ENCODE assay signal across 26 mouse cellular contexts in the genomic region with DNA sequence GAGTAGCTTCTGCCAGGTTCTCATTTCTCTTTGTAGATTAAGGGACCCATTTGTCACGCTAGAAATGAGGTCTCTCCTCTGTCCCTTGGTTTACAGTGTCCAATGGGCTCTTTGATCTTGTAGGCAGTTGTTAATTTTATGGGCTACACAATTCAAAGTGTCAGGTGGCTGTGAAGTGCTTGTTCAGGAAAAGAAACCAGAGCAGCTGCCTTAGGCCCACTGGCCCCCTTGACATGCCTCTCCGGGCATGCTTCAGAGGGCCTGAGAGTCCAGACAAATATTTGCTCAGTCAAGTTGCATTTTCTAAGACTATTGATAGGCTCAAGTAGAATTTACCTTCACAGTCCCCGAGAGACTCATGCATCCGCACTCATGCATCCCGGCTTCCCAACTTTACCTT.
DNase-seq lines count a peak whose midpoint lies in the region; ATAC-seq lines count a peak whose summit lies in the region.
"Had no signal": no experiment of that assay in that cellular context is flagged by ENCODE, and none has a peak within 500 bp of the region (broad histone marks: within the 10 kb centered on the region; RNA-seq: fewer than 3 reads in every experiment).

No protein-coding gene starts in this region.

- intact Hi-C loops in heart, postnatal 14 days (cut with DNase I): no loop called here

- 0 out of 2 replicates have a peak overlapping the region, but pooled peaks have one; percentile 45 for H3K27ac ChIP-seq in kidney, embryonic 16.5 days (ENCODE audit: low read length)
- H3K27ac ChIP-seq in midbrain, embryonic 10.5 days (replicated peaks): peak overlapping the region; percentile 17; the same call in 1 of the 2 replicates
- no peak overlapping the region for H3K27ac ChIP-seq in midbrain, embryonic 11.5 days (ENCODE audit: low read depth, low read length)
- H3K27ac ChIP-seq: heart, adult 2 months; heart, embryonic 13.5 days; hindbrain, postnatal 0 days; liver, embryonic 12.5 days; midbrain, embryonic 13.5 days; neural tube, embryonic 13.5 days had no signal

- 0 out of 2 replicates have a peak overlapping the region, but pooled peaks have one; percentile 3 for H3K4me2 ChIP-seq in kidney, embryonic 16.5 days (replicated peaks; ENCODE audit: low read depth, low read length)
- H3K4me2 ChIP-seq in midbrain, embryonic 11.5 days: no peak overlapping the region
- H3K4me2 ChIP-seq: heart, embryonic 13.5 days; liver, embryonic 12.5 days; midbrain, embryonic 13.5 days; neural tube, embryonic 13.5 days had no signal

- no peak overlapping the region for H3K9ac ChIP-seq in kidney, embryonic 16.5 days (replicated peaks; ENCODE audit: low read length)
- no peak overlapping the region for H3K9ac ChIP-seq in midbrain, embryonic 11.5 days (ENCODE audit: low read length)
- H3K9ac ChIP-seq: heart, embryonic 13.5 days; liver, embryonic 12.5 days; liver, postnatal 0 days; midbrain, embryonic 13.5 days; neural tube, embryonic 13.5 days had no signal

- 16% methylated on average over 5 of the region's 5 CpGs for WGBS in kidney, embryonic 16.5 days
- WGBS in midbrain, embryonic 10.5 days: 83% methylated on average over 5 of the region's 5 CpGs
- 78% methylated on average over 5 of the region's 5 CpGs for WGBS in midbrain, embryonic 11.5 days

- no peak overlapping the region for H3K4me3 ChIP-seq in kidney, embryonic 16.5 days (ENCODE audit: low read length)
- no peak overlapping the region for H3K4me3 ChIP-seq in midbrain, embryonic 10.5 days
- no peak overlapping the region for H3K4me3 ChIP-seq in midbrain, embryonic 11.5 days (ENCODE audit: low read depth, low read length)
- H3K4me3 ChIP-seq: erythroblast, embryonic 14.5 days; heart, adult 2 months; heart, embryonic 13.5 days; liver, embryonic 12.5 days; midbrain, embryonic 13.5 days; neural tube, embryonic 13.5 days had no signal

- peaks cover 6% of the 10 kb centered on the region for H3K4me1 ChIP-seq in kidney, embryonic 16.5 days (ENCODE audit: insufficient read depth, low read length)
- H3K4me1 ChIP-seq in midbrain, embryonic 10.5 days: peaks cover 15% of the 10 kb centered on the region
- H3K4me1 ChIP-seq in midbrain, embryonic 11.5 days (ENCODE audit: control insufficient read depth, insufficient read depth, low read length): no peaks in the 10 kb centered on the region
- H3K4me1 ChIP-seq: liver, embryonic 12.5 days; midbrain, embryonic 13.5 days had no signal

- H3K27me3 ChIP-seq in kidney, embryonic 16.5 days (ENCODE audit: insufficient read depth, low read length): no peaks in the 10 kb centered on the region
- H3K27me3 ChIP-seq in midbrain, embryonic 10.5 days (ENCODE audit: low read depth, poor library complexity, severe bottlenecking): no peaks in the 10 kb centered on the region; the same call in none of the 2 replicates
- H3K27me3 ChIP-seq in midbrain, embryonic 11.5 days (ENCODE audit: control insufficient read depth, insufficient read depth, low read length): no peaks in the 10 kb centered on the region
- H3K27me3 ChIP-seq: CH12.LX; midbrain, embryonic 13.5 days; neural tube, embryonic 13.5 days had no signal

- H3K9me3 ChIP-seq in kidney, embryonic 16.5 days (ENCODE audit: low read length): no peaks in the 10 kb centered on the region
- 0 out of 2 replicates have a peak, but pooled peaks cover 2% of the 10 kb centered on the region for H3K9me3 ChIP-seq in midbrain, embryonic 10.5 days (replicated peaks)
- no peaks in the 10 kb centered on the region for H3K9me3 ChIP-seq in midbrain, embryonic 11.5 days (ENCODE audit: control insufficient read depth, low read length)
- H3K9me3 ChIP-seq: liver, embryonic 12.5 days; midbrain, embryonic 13.5 days; neural tube, embryonic 13.5 days had no signal

- no peaks in the 10 kb centered on the region for H3K36me3 ChIP-seq in kidney, embryonic 16.5 days (ENCODE audit: insufficient read depth, low read length)
- no peaks in the 10 kb centered on the region for H3K36me3 ChIP-seq in midbrain, embryonic 10.5 days
- no peaks in the 10 kb centered on the region for H3K36me3 ChIP-seq in midbrain, embryonic 11.5 days (ENCODE audit: control insufficient read depth, insufficient read depth, low read length)
- H3K36me3 ChIP-seq: heart, embryonic 13.5 days; liver, embryonic 12.5 days; midbrain, embryonic 13.5 days; neural tube, embryonic 13.5 days had no signal

- ATAC-seq in kidney, embryonic 16.5 days (ENCODE audit: low FRiP score, low TSS enrichment): peak; percentile 87
- no peak for ATAC-seq in midbrain, embryonic 11.5 days (ENCODE audit: low FRiP score)
- ATAC-seq: activated CD4-positive, CD25-positive, alpha-beta regulatory T cell, adult 4 months; forebrain, embryonic 16.5 days; hindbrain, postnatal 0 days; intestine, embryonic 16.5 days; liver, embryonic 12.5 days; liver, postnatal 0 days; midbrain, embryonic 13.5 days had no signal

- DNase-seq in embryo, embryonic 10.5 days (ENCODE audit: low spot score): peak; percentile 46
- DNase-seq in embryo, embryonic 10 days (ENCODE audit: low spot score): no peak
- DNase-seq in kidney, adult 11 months: no peak
- no peak for DNase-seq in midbrain, embryonic 10.5 days (ENCODE audit: low spot score)
- DNase-seq in midbrain, embryonic 11.5 days (ENCODE audit: low spot score, missing footprints): no peak
- DNase-seq in mesoderm, embryonic 11.5 days (ENCODE audit: low read depth, low spot score): peak; percentile 59
- DNase-seq in heart, postnatal 14 days: no peak
- DNase-seq: adrenal gland, adult 8-10 months; cerebellum, adult 2 months; cerebellum, postnatal 14 days; heart, adult 2 months; heart, postnatal 10 days; kidney, postnatal 14 days; liver, postnatal 0 days; right cerebral cortex, postnatal 14 days had no signal

Comparison
In these comparisons a context has a peak if more than half of its experiments do, and no peak if none do; other contexts are left out.
1. DNase-seq: peak in embryo, embryonic 10.5 days (single experiment) and mesoderm, embryonic 11.5 days (single experiment); none in embryo, embryonic 10 days (single experiment), kidney, adult 11 months (single experiment), midbrain, embryonic 10.5 days (single experiment), midbrain, embryonic 11.5 days (single experiment) and heart, postnatal 14 days (0 of 2).